Mouse (Mus musculus): ENCODE measurements at regions not wholly inside any gene's neighbourhood (a gene's known extent, or its start where the extent isn't known, plus 50 kb on each side); places are given as distances from the start of the nearest gene placed in this dataset.

DNA sequence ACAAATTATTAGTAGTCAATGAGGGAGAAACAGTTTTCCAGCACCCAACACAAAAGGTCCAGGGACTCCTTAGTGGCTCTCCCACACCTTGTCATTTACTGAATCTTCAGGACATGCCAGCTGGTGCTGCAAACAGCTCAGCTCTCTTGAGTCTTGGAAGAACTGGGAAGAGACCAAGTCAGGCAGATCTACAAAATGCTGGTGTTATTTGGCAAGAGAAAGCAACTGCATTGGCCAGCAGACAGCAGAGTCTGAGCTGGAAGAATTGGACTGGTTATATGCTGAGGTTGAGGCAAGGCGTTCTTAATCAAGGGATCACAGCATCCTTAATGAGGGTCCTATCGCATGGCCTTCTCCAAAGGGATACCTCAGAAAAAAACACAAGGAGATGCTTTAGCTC, 124.2 kb upstream of the Lef1 start:
- intact Hi-C loops (cut with DNase I): no loop called here
- DNase-seq (ENCODE audit: low spot score in 2 of 2): no peak

DNA sequence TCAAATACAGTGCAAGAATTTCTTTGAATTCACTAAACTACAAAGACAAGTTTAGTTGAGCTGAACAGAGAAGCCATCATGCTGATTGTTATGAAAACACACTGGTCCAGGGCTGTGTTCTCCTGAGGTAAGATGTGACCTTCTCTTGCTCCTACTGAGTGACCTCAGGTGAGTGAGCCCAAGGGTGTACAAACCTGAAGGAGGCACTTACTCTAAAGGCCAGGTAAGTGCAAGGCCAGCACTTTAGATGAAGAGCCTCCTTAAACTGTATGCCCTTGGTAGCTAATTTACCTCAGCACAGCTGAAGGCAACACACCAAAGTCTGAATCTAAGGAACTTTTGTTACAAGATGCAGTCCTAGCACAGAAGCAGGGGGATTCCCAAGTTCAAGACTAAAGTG, 128.7 kb upstream of the Lef1 start:
- intact Hi-C loops (cut with DNase I): no loop called here

GRCm38 (mm10) chr3:130978986-130979642, 131.2 kb upstream of the Lef1 start:
- intact Hi-C loops (cut with DNase I): no loop called here
- no peak for DNase-seq (ENCODE audit: low spot score in 2 of 2)

More for the DNA sequence above, 128.7 kb upstream of the Lef1 start:
- no peak for DNase-seq (ENCODE audit: low spot score in 2 of 2)

DNA sequence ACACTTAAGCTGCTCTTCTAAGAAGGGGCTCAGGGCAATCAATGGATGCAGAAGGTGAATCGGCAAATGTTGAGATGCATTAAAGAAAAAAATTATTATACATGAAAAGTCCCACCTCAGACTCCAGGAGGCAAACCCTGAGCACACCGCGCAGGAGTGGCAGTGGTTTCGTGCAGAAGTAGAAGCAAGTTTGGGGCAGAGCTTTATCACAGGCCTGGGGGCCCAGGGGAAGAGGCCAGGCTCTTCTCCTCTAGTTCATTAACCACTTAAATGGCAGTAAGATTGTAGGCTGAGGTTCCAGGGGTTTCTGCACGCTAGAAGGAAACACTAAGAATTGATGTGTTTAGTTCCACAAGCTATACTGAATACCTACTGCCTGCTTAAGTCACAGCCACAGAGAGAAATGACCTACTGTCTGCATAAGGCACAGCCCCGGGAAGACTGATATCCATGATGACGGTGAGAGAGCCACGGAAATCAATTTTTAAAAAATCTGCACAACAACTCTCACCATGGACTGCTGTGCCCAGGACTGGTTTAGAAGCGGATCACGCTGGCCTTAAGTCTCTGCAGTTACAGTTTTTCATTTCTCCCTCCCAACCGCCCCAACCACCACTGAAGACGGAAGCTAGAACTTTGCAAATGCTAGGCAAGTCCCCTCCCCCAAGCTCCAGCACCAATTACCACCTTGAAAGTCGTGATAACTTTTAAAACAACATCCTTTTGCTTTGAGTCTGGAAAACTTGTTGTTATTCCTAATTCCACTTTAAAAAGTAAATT, 132.2 kb upstream of the Lef1 start:
- intact Hi-C loops (cut with DNase I): no loop called here
- DNase-seq (ENCODE audit: low spot score in 2 of 2): no peak

DNA sequence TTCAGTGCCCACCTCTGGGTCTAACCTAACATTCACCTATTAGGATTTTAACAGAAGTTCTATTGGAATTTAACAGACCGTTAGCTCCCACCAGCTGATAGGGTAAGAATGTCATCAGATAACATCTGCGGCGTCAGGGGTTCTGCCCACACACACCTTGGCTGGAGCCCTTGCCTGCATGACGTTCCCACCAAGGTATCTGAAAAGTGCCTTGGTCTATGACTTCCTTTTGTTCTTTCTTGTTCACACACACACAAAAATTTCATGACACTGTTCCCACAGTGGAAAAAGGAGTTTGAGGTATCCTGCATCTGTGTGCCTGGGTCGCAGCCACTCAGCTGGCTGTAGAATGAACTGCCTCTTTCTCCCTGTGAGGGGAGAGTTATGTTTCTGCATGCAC, 134.1 kb upstream of the Lef1 start:
- no peak for DNase-seq (ENCODE audit: low spot score in 2 of 2)
- intact Hi-C loops (cut with DNase I): no loop called here

GRCm38 (mm10) chr3:130975291-130975690, 135.0 kb upstream of the Lef1 start:
- DNase-seq (ENCODE audit: low spot score in 2 of 2): no peak
- intact Hi-C loops (cut with DNase I): no loop called here

GRCm38 (mm10) chr3:130972126-130972525, 138.1 kb upstream of the Lef1 start:
- no peak for DNase-seq (ENCODE audit: low spot score in 2 of 2)
- intact Hi-C loops (cut with DNase I): no loop called here

- intact Hi-C loops (cut with DNase I): no loop called here
- no peak for DNase-seq (ENCODE audit: low spot score in 2 of 2)
These were observed 145.0 kb upstream of the Lef1 start for GRCm38 (mm10) chr3:130965275-130965674.

GRCm38 (mm10) chr3:130964088-130964487, 146.2 kb upstream of the Lef1 start:
- intact Hi-C loops (cut with DNase I): no loop called here
- DNase-seq (ENCODE audit: low spot score in 2 of 2): no peak

DNA sequence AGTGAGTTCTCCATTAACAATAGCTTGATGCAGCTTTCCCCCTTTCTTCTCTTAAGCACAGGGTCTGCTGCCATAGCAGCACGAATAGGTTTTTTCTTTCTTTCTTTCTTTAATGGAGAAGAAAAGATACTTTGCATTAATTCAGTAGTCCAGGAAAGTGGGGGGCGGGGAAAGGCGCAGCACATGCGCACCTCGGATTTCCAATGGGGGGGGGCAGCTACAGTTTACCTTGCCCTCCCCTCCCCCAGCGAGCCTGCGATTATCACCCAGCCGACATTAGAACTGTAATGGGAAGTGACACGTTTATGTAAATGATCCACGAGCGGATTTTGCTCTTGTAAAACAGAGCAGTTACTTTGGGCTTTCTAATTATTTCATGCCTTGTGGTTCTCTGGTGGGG, 146.6 kb upstream of the Lef1 start:
- peak; percentile 17 to 37 for DNase-seq (ENCODE audit: low spot score in 2 of 2)
- intact Hi-C loops (cut with DNase I): no loop called here

GRCm38 (mm10) chr3:130962701-130963472, 147.4 kb upstream of the Lef1 start:
- DNase-seq (ENCODE audit: low spot score in 2 of 2): no peak
- intact Hi-C loops (cut with DNase I): no loop called here

GRCm38 (mm10) chr3:130962151-130962633, 148.1 kb upstream of the Lef1 start:
- intact Hi-C loops (cut with DNase I): no loop called here
- DNase-seq (ENCODE audit: low spot score in 2 of 2): peak in 1 of 2 experiments; percentile 22

- intact Hi-C loops (cut with DNase I): no loop called here
- no peak for DNase-seq (ENCODE audit: low spot score in 2 of 2)
These were observed 148.6 kb upstream of the Lef1 start for GRCm38 (mm10) chr3:130961704-130962103.

GRCm38 (mm10) chr3:130955958-130956357, 154.3 kb upstream of the Lef1 start:
- intact Hi-C loops (cut with DNase I): no loop called here
- DNase-seq (ENCODE audit: low spot score in 2 of 2): peak in 1 of 2 experiments; percentile 50

- DNase-seq (ENCODE audit: low spot score in 2 of 2): no peak
- intact Hi-C loops (cut with DNase I): no loop called here
These were observed 158.9 kb upstream of the Lef1 start for GRCm38 (mm10) chr3:130951381-130951780.

GRCm38 (mm10) chr3:130950872-130951271, 159.4 kb upstream of the Lef1 start:
- DNase-seq (ENCODE audit: low spot score in 2 of 2): no peak
- intact Hi-C loops (cut with DNase I): no loop called here

DNA sequence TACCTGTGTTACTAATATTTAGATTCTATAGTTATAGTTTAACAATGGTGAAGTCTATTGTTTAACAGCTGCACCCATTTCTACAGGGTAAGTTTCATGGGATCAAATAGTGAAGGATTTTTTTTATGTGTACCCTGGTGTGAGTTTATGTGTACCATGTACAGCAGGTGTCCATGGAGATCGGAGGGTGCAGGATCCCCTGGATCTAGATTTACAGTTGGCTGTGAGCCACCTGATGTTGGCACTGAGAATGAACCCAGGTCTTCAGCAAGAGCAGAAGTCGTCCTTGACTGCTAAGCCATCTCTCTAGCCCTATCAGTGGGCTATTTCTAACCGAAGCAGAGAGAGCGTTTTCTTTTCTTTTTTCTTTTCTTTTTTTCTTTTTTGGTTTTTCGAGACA, 162.4 kb upstream of the Lef1 start:
- intact Hi-C loops (cut with DNase I): no loop called here
- no peak for DNase-seq (ENCODE audit: low spot score in 2 of 2)

- no peak for DNase-seq (ENCODE audit: low spot score in 2 of 2)
- intact Hi-C loops (cut with DNase I): no loop called here
These were observed 163.0 kb upstream of the Lef1 start for GRCm38 (mm10) chr3:130947277-130947606.

GRCm38 (mm10) chr3:130946576-130947276, 163.5 kb upstream of the Lef1 start:
- intact Hi-C loops (cut with DNase I): no loop called here
- no peak for DNase-seq (ENCODE audit: low spot score in 2 of 2)
